Mouse (Mus musculus) gastrocnemius, postnatal 10 days (tissue): ENCODE results near the gene Zfp986. TPM values are rescaled to one million over a fixed set of nuclear protein-coding genes. Genes with fewer than 3 reads are reported as not detected.
"Not testable (repeated sequence)": the region's sequence is repeated elsewhere in the genome, so short reads cannot be mapped to it uniquely, and the experiment has no call there.

Experiments used
- DNase-seq: peaks from one replicate; pipeline ENCODE4 v3.0.0; 2021; ENCODE audit warnings: mixed read lengths
- long read RNA-seq, 2 experiments: library from polyadenylated mRNA; stranded (forward); transcript quantifications; one replicate each; pipeline ENCODE4 v2.0.0; 2021
- total RNA-seq, 2 experiments: library from RNA; stranded (reverse); gene quantifications; 2 replicates each; pipeline ENCODE4 v1.2.3; 2021

Zfp986 gene
- not detected for total RNA-seq
- long read RNA-seq, experiment 1 = 0 reads
- long read RNA-seq, experiment 2 = 0 reads

- DNase-seq = not testable (repeated sequence)
These were observed at the start of gene Zfp986 for GRCm38 (mm10) chr4:145868494-145868893. Gene Zfp986, plus strand, starts transcription at chr4:145868794.

DNA sequence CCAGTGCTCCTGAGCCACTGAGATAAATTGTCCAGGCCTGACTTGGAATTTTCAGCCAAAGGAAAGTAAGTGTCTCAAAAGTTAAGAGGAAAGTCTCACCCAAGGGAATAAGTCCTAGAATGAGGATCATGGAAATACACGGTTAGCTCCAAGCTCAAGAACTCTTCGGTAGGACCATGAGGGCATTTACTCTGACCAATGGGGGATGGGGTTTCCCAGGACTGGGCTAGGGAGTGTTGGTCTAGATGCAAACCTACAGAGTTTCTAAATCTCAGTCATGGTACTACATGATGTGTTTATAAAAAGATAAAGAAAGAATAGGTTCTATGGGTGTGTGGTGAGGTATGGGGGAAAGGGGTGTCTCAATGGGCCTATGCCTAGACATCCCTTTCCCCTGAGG, 48.6 kb upstream of the Zfp986 start:
- DNase-seq = not testable (repeated sequence)

- DNase-seq = not testable (repeated sequence)
These were observed 43.0 kb upstream of the Zfp986 start for GRCm38 (mm10) chr4:145825606-145826005.

GRCm38 (mm10) chr4:145831328-145832062, 37.1 kb upstream of the Zfp986 start:
- not testable (repeated sequence) for DNase-seq

DNA sequence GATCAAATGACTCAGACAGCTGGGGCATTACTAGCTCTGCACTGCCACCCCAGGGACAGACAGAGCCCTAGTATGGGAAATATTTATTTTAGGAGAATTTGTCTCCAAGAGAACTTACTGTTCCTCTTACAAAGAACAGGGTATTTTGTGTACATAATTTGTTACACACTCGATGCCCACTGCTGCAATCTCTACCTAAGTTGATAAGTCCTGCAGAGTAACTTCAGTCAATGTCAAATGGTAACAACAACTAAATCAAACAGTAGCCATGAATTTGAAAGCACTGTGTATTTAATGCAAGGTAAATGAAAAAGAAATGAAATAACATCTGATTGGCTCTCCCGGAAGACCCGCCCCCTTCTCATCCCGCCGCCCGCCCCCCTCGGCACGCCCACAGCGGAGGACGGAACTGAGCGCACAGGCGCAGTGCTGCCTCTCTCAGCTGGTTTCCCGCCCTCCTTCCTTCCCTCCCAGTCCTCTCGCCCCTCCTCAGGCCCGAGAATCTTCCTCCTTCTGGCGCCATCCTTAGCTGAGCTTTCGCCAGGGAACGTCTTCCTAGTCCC, 32.2 kb upstream of the Zfp986 start:
- DNase-seq = not testable (repeated sequence)

GRCm38 (mm10) chr4:145836863-145837440, 31.6 kb upstream of the Zfp986 start:
- peak; percentile 6 for DNase-seq

DNA sequence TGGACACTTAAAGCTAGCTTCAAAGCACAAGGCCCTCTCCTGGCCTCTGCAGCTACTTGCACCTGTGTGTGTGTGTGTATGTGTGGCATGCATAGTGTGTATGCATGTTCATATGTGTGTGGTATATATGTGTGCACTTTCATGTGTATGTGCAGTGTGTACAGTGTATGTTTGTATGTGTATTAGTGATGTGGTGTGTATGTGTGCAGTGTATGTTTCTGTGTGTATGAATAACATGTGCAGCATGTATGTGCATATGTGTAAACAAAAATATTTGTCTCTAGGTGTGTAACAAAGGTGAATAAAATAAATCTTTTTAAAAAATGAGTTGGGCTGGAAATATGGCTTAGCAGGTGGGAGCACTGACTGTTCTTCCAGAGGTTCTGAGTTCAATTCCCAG, 21.8 kb upstream of the Zfp986 start:
- DNase-seq = not testable (repeated sequence)

DNA sequence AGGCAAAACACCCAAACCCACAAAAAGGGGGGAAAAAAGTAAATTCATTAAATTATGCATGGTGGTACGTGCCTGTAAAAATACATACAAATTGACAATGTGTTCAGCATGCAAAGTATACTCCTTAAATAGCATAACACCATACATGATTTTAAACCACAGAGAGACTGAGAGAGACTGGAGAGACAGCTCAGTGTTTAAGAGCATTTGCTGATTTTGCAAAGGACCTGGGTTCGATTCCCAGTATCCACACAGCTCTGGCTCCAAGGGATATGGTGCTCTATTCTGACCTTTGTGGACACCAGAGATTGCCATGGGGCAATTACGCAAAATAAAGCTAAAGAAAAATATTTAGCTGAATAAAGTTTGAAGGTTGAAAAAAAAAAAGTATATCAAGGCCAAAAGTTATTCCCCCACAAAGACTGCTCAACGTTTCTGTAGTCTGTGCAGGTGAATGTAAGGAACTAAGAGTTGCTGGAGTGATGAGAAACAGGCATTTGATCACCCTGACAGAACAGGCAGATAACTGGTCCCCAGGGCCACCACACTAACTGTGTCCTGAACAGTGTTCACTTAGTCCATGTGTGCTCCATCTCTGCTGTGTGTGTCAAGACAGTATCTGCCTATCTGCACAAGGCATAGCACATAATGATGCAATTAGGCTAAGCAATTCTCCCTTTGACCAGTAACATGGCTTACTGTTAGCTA, 20.3 kb upstream of the Zfp986 start:
- DNase-seq = not testable (repeated sequence)

GRCm38 (mm10) chr4:145848891-145849214, 19.7 kb upstream of the Zfp986 start:
- DNase-seq = not testable (repeated sequence)

DNA sequence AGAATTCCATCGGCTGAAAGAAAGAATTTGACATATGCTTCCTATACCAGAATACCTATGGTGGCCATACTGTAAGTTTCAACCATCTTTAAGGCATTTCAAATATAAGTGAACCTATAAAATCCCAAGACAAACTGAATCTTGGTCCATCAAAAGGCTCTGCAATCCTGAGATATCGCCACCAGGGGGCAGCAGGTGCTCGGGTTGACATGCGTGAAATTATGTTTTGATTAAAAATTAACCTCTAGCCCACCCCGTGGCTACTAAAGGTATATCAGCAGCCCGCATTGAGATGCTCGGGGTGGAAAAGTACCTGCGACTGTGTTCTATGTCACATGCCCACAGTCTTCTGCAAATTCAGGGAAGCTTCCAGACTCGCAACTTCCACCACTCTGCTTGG, 17.2 kb upstream of the Zfp986 start:
- not testable (repeated sequence) for DNase-seq

DNA sequence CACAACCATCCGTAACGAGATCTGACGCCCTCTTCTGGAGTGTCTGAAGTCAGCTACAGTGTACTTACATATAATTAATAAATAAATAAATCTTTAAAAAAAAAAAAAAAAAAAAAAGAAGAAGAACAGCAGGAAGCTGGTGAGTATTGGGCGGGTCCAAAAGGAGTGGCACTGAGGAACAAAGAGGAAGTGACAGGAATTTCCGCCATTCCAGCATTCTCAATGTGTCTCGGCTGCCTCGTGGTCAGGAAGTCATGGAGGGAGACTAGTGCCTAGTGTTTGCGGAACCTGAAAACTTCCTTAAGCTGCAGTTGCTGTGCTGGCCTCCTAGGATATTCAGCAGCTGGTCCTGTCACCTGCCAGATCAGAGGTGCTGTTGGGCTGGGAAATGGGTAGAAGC, 4.7 kb upstream of the Zfp986 start:
- not testable (repeated sequence) for DNase-seq

Other genes starting within 250 kb of the Zfp986 start
- under 1 TPM; 0.11 to 0.14 TPM for gene Zfp980, start 198.1 kb upstream of the Zfp986 start, total RNA-seq
- not detected for gene Zfp987, start 228.5 kb downstream of the Zfp986 start, total RNA-seq